Mouse (Mus musculus): ENCODE results near the gene Gm21936. TPM values are rescaled to one million over a fixed set of nuclear protein-coding genes. Genes with fewer than 3 reads are reported as not detected.
"Not testable (repeated sequence)": the region's sequence is repeated elsewhere in the genome, so short reads cannot be mapped to it uniquely, and the experiment has no call there.

Gm21936 gene
- polyA plus RNA-seq (2015; fragmentation: Nextera tagmentation; extraction: Ambion mirVana) = not detected in 2 replicates

DNA sequence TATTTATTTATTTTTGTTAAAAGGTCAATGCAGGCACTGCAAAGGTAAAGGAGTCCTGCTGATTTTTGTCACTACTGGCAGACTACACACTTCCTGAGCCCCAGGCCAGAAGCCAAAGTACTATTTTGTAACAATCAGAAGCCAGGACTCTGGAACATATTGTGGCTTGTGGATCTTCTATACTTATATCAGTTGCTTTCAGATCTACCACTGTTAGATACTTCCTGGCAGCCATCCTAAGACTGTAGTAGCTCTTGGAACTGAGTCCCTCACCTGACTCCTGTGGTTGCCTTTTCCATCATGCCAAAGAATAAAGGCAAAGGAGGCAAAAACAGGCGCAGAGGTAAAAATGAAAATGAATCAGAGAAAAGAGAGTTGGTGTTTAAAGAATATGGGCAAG is at the start of gene Gm21936:
Gm21936 (plus strand) TSS at position 301 of the 400 bp plus-strand sequence.
- H3K9me3 ChIP-seq (replicated peaks; ENCODE audit: control insufficient read depth, low read length, poor library complexity, severe bottlenecking); H3K27me3 ChIP-seq (ENCODE audit: control insufficient read depth, insufficient read depth, low read depth, low read length); ATAC-seq; H3K4me3 ChIP-seq (ENCODE audit: low read depth, low read length); H3K4me2 ChIP-seq (ENCODE audit: low read length); H3K9ac ChIP-seq (ENCODE audit: low read depth, low read length); H3K27ac ChIP-seq (ENCODE audit: low read length); H3K4me1 ChIP-seq (ENCODE audit: control insufficient read depth, insufficient read depth, low read length); H3K36me3 ChIP-seq (ENCODE audit: control insufficient read depth, insufficient read depth, low read length): not testable (repeated sequence)
- WGBS = 100% methylated on average over 1 of the region's 1 CpGs

DNA sequence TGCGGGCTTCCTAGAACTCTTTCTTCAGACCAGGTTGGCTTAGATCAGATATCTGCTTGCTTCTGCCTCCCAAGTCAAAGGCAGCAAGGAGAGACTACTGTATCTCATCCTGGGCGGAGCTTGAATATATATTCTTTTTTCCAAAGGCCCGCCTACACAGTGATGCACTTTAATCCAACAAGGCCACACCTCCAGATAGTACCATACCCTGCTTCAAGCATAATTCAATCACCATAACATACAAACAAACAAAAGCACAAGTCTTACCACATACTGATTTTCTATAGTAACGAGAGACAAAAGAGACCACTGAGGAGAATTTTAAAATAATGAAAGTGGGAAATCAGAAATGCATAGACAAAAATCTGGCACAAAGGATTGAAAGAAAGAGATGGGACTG is 19.7 kb upstream of the Gm21936 start, which contains the start of gene Gm21319:
Gm21319 (minus strand) TSS at position 101 of the 400 bp plus-strand sequence.
- not testable (repeated sequence) for H3K27ac ChIP-seq (ENCODE audit: low read length); H3K4me2 ChIP-seq (ENCODE audit: low read length); H3K9ac ChIP-seq (ENCODE audit: low read depth, low read length); H3K9me3 ChIP-seq (replicated peaks; ENCODE audit: control insufficient read depth, low read length, poor library complexity, severe bottlenecking); H3K36me3 ChIP-seq (ENCODE audit: control insufficient read depth, insufficient read depth, low read length); H3K27me3 ChIP-seq (ENCODE audit: control insufficient read depth, insufficient read depth, low read depth, low read length); H3K4me3 ChIP-seq (ENCODE audit: low read depth, low read length); ATAC-seq; H3K4me1 ChIP-seq (ENCODE audit: control insufficient read depth, insufficient read depth, low read length)
- 89% methylated on average over 4 of the region's 4 CpGs for WGBS

DNA sequence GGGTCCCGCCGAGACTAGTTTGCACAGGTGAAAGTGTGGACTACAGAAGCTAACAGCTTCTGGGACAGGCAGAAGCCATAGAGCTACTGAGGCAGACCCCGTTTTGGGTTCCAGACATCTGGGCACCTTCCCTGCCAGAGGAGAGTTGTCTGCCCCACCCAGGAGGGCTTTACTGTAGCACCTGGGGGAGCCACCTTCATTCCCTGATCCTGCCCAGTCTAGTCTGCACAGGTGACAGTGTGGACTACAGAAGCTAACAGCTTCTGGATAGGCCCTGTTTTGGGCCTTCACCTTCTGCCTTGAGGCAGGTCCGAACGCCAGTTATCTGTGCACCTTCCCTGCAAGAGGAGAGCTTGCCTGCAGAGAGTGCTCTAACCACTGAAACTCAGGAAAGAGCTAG is 2.7 kb downstream of the Gm21936 start:
- not testable (repeated sequence) for H3K4me3 ChIP-seq (ENCODE audit: low read depth, low read length); H3K27ac ChIP-seq (ENCODE audit: low read length); ATAC-seq

DNA sequence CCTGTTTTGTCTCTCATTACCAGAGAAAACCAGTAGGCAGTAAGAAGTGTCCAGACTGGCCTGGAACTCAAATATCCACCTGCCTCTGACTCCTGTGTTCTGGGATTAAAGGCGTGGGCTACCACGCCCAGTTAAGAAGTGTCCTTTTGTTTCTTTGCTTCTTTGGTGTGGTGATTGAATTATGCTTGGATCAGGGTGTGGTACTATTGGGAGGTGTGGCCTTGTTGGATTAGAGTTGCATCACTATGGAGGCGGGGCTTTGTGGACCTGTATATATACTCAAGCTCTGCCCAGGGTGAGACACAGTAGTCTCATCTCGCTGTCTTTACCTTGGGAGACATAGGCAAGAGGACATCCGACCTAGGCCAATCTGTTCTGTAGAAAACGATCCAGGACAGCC is 21.0 kb downstream of the Gm21936 start, which contains the start of gene BB287469:
BB287469 (plus strand) TSS at position 301 of the 400 bp plus-strand sequence.
- 89% methylated on average over 4 of the region's 6 CpGs for WGBS
- ATAC-seq; H3K27ac ChIP-seq (ENCODE audit: low read length); H3K9me3 ChIP-seq (replicated peaks; ENCODE audit: control insufficient read depth, low read length, poor library complexity, severe bottlenecking); H3K4me2 ChIP-seq (ENCODE audit: low read length); H3K4me1 ChIP-seq (ENCODE audit: control insufficient read depth, insufficient read depth, low read length); H3K9ac ChIP-seq (ENCODE audit: low read depth, low read length); H3K4me3 ChIP-seq (ENCODE audit: low read depth, low read length); H3K27me3 ChIP-seq (ENCODE audit: control insufficient read depth, insufficient read depth, low read depth, low read length); H3K36me3 ChIP-seq (ENCODE audit: control insufficient read depth, insufficient read depth, low read length): not testable (repeated sequence)

More for the DNA sequence above, 2.7 kb downstream of the Gm21936 start:
- H3K4me2 ChIP-seq (ENCODE audit: low read length); H3K9ac ChIP-seq (ENCODE audit: low read depth, low read length); H3K27me3 ChIP-seq (ENCODE audit: control insufficient read depth, insufficient read depth, low read depth, low read length); H3K9me3 ChIP-seq (replicated peaks; ENCODE audit: control insufficient read depth, low read length, poor library complexity, severe bottlenecking); H3K4me1 ChIP-seq (ENCODE audit: control insufficient read depth, insufficient read depth, low read length); H3K36me3 ChIP-seq (ENCODE audit: control insufficient read depth, insufficient read depth, low read length): not testable (repeated sequence)
- WGBS = 96% methylated on average over 5 of the region's 5 CpGs

DNA sequence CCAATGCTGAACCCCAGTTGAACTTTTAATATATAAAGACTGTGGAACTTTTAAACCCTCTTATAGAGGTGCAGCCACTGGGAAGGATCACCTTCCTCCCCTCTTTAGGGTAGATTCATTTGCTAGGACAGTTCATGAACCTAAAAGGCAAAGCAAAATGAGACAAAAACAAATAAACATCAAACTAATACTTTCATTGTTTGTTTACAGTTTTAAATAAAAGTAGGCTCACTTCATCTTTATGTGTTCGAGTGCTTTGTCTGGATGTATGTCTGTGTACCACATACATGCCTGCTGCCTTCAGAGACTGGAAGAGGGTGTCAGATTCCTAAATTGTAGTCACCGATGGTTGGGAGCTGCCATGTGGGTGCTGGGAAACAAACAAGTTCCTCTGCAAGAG is 46.9 kb downstream of the Gm21936 start, which contains the start of gene Gm2001:
Gm2001 (minus strand) TSS at position 101 of the 400 bp plus-strand sequence.
- H3K27me3 ChIP-seq (ENCODE audit: control insufficient read depth, insufficient read depth, low read depth, low read length); H3K4me1 ChIP-seq (ENCODE audit: control insufficient read depth, insufficient read depth, low read length); H3K4me3 ChIP-seq (ENCODE audit: low read depth, low read length); H3K9me3 ChIP-seq (replicated peaks; ENCODE audit: control insufficient read depth, low read length, poor library complexity, severe bottlenecking); H3K36me3 ChIP-seq (ENCODE audit: control insufficient read depth, insufficient read depth, low read length); H3K27ac ChIP-seq (ENCODE audit: low read length); H3K4me2 ChIP-seq (ENCODE audit: low read length); ATAC-seq; H3K9ac ChIP-seq (ENCODE audit: low read depth, low read length): not testable (repeated sequence)
- 76% methylated on average over 1 of the region's 2 CpGs for WGBS

Other genes starting within 250 kb of the Gm21936 start
- not detected in 2 replicates for gene Oog1, start 192.8 kb upstream of the Gm21936 start, polyA plus RNA-seq (2015; fragmentation: Nextera tagmentation; extraction: Ambion mirVana)
- gene Gm4027, start 176.6 kb upstream of the Gm21936 start, polyA plus RNA-seq (2015; fragmentation: Nextera tagmentation; extraction: Ambion mirVana) = not detected in 2 replicates
- gene Gm16381, start 150.9 kb upstream of the Gm21936 start, polyA plus RNA-seq (2015; fragmentation: Nextera tagmentation; extraction: Ambion mirVana) = not detected in 2 replicates
- not detected in 2 replicates for gene Gm21319, start 19.8 kb upstream of the Gm21936 start, polyA plus RNA-seq (2015; fragmentation: Nextera tagmentation; extraction: Ambion mirVana)
- not detected in 2 replicates for gene BB287469, start 21.1 kb downstream of the Gm21936 start, polyA plus RNA-seq (2015; fragmentation: Nextera tagmentation; extraction: Ambion mirVana)
- not detected in 2 replicates for gene Gm2001, start 46.8 kb downstream of the Gm21936 start, polyA plus RNA-seq (2015; fragmentation: Nextera tagmentation; extraction: Ambion mirVana)
- not detected in 2 replicates for gene Gm2016, start 78.6 kb downstream of the Gm21936 start, polyA plus RNA-seq (2015; fragmentation: Nextera tagmentation; extraction: Ambion mirVana)
- gene Gm2022, start 99.9 kb downstream of the Gm21936 start, polyA plus RNA-seq (2015; fragmentation: Nextera tagmentation; extraction: Ambion mirVana) = not detected in 2 replicates
- not detected in 2 replicates for gene Gm2035, start 124.3 kb downstream of the Gm21936 start, polyA plus RNA-seq (2015; fragmentation: Nextera tagmentation; extraction: Ambion mirVana)
- gene Gm2042, start 158.6 kb downstream of the Gm21936 start, polyA plus RNA-seq (2015; fragmentation: Nextera tagmentation; extraction: Ambion mirVana) = not detected in 2 replicates
- not detected in 2 replicates for gene Gm2075, start 216.3 kb downstream of the Gm21936 start, polyA plus RNA-seq (2015; fragmentation: Nextera tagmentation; extraction: Ambion mirVana)
- not detected in 2 replicates for gene Gm6803, start 223.3 kb downstream of the Gm21936 start, polyA plus RNA-seq (2015; fragmentation: Nextera tagmentation; extraction: Ambion mirVana)
- gene Gm2056, start 231.5 kb downstream of the Gm21936 start, polyA plus RNA-seq (2015; fragmentation: Nextera tagmentation; extraction: Ambion mirVana) = not detected in 2 replicates

Data from midbrain, embryonic 16.5 days (tissue).